Mouse (Mus musculus) erythroblast, embryonic 14.5 days (primary cell): Measurements from ENCODE around the gene Fam20a. TPM values are rescaled to one million over a fixed set of nuclear protein-coding genes. Genes with fewer than 3 reads are reported as not detected.

ENCODE experiments used
- H3K27me3 ChIP-seq: 2 replicates; pipeline ENCODE4 v1.6.1; 2012; ENCODE audit warnings: inconsistent platforms; ENCODE audit not compliant: control insufficient read depth
- H3K36me3 ChIP-seq: 2 replicates; pipeline ENCODE4 v1.6.1; 2012; ENCODE audit warnings: mild to moderate bottlenecking, inconsistent platforms; ENCODE audit not compliant: control insufficient read depth
- H3K4me1 ChIP-seq: 2 replicates; pipeline ENCODE4 v1.6.1; 2012; ENCODE audit warnings: inconsistent platforms; ENCODE audit not compliant: control insufficient read depth
- H3K4me3 ChIP-seq: replicated peaks from 2 replicates; pipeline ENCODE3; 2012; ENCODE audit warnings: moderate library complexity, mild to moderate bottlenecking, inconsistent platforms
- H3K9me3 ChIP-seq: 2 replicates; pipeline ENCODE4 v1.6.1; 2012; ENCODE audit warnings: low read length, inconsistent platforms, mixed read lengths; ENCODE audit not compliant: control insufficient read depth
- GATA1 ChIP-seq: IDR thresholded peaks from 2 replicates; pipeline ENCODE4 v1.6.1; 2012; ENCODE audit warnings: low read length, inconsistent platforms, mixed read lengths
- TAL1 ChIP-seq: IDR thresholded peaks from 3 replicates; pipeline ENCODE4 v1.6.1; 2012; ENCODE audit warnings: low read length, inconsistent platforms, mixed read lengths
- polyA plus RNA-seq: library from polyadenylated mRNA; stranded (reverse); fragments of >175 nt; gene quantifications from 2 replicates; pipeline ENCODE4 v1.2.3, GENCODE M21; 2012

Fam20a gene
- polyA plus RNA-seq, 1 experiment, result not detected

- no peak for TF ChIP-seq GATA1
- no peak for TF ChIP-seq TAL1
- no peaks in the 10 kb centered on the region for H3K27me3 ChIP-seq
- H3K36me3 ChIP-seq, result no peaks in the 10 kb centered on the region
- no peak overlapping the region for H3K4me3 ChIP-seq
- H3K9me3 ChIP-seq, result no peaks in the 10 kb centered on the region
- no peaks in the 10 kb centered on the region for H3K4me1 ChIP-seq
Observed at GRCm38 (mm10) chr11:109737967-109738366, 15.9 kb upstream of the Fam20a start.

GRCm38 (mm10) chr11:109736406-109736805 is 14.3 kb upstream of the Fam20a start:
- Histone ChIP-seq H3K4me3 (no peak overlapping the region), H3K36me3 (no peaks in the 10 kb centered on the region), H3K27me3 (no peaks in the 10 kb centered on the region), H3K9me3 (no peaks in the 10 kb centered on the region), H3K4me1 (no peaks in the 10 kb centered on the region)
- TF ChIP-seq GATA1 (no peak), TAL1 (no peak)

DNA sequence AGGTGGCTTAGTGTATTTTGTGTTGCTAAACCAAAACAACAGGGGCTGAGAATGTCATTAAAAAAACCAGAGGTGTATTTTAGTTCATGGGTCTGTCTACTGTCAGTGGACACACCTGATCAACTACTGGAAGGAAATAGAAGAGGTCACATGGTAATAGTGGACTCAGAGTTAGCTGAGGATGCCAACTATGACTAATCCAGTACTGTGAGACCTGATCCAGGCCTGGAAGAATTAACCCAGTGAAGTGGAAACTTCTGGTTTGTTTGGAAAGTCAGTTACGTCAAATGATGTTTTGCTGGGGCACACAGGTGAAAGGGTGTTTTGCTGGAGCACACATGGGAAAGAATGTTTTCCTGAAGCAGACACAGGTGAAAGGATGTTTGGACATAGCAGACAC is 12.3 kb upstream of the Fam20a start:
- no peaks in the 10 kb centered on the region for H3K4me1 ChIP-seq
- TF ChIP-seq GATA1, result no peak
- TF ChIP-seq TAL1, result no peak
- no peak overlapping the region for H3K4me3 ChIP-seq
- no peaks in the 10 kb centered on the region for H3K9me3 ChIP-seq
- H3K27me3 ChIP-seq, result no peaks in the 10 kb centered on the region
- H3K36me3 ChIP-seq, result no peaks in the 10 kb centered on the region

DNA sequence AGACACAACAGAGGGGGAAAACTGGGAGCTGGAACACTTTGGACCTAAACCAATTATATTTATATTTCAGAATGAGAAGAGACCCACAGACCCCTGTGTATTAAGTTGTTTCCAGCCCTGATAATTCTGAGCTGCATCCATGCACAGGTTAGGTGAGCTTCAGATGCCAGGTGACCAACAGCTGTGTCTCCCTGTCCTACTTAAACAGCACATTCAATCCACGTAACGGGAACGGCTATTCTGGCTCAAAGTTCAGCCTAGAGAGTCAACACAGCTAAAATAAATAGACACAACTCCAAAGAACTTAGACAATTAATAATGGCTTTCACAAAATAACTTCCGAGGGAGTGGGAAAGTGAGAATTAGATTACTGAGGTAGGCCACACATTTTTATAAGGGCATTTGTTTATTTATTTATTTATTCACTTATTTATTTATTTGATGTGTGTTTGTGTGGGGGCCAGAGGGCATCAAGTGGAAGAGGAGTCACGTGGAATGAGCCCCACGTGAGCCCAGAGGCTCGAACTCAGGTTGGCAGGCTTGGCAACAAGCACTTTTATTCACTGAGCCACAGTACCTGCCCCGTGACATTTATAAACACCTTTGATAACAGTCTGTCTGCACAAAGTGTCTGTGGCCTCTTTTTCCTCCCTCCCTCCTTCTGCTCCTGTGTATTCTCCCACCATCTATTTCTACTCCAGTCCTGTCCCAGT is 10.8 kb upstream of the Fam20a start:
- H3K36me3 ChIP-seq, result no peaks in the 10 kb centered on the region
- TF ChIP-seq GATA1 (no peak), TAL1 (no peak)
- H3K4me1 ChIP-seq, result no peaks in the 10 kb centered on the region
- no peaks in the 10 kb centered on the region for H3K9me3 ChIP-seq
- H3K27me3 ChIP-seq, result no peaks in the 10 kb centered on the region
- no peak overlapping the region for H3K4me3 ChIP-seq

DNA sequence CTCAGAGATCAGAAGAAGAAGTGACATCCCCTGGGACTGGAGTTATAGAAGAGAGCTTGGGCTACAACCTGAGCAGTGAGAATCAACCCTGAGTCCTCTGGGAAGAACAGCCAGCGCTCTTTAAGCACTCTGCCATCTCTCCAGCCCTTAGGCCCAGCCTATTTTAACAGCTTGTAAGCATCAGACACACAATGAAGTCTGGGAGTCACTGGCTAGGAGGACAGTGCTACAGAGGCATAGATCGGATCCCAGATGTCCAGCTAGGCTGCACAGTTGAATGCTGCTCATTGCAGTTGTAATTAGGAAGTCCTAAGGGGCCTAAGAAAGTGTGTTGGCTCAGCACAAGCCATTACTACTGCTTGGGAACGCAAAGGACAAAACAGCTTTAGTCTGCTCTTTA is 6.3 kb upstream of the Fam20a start:
- Histone ChIP-seq H3K27me3 (no peaks in the 10 kb centered on the region), H3K36me3 (no peaks in the 10 kb centered on the region), H3K9me3 (no peaks in the 10 kb centered on the region), H3K4me3 (no peak overlapping the region), H3K4me1 (no peaks in the 10 kb centered on the region)
- no peak for TF ChIP-seq TAL1
- TF ChIP-seq GATA1, result no peak

DNA sequence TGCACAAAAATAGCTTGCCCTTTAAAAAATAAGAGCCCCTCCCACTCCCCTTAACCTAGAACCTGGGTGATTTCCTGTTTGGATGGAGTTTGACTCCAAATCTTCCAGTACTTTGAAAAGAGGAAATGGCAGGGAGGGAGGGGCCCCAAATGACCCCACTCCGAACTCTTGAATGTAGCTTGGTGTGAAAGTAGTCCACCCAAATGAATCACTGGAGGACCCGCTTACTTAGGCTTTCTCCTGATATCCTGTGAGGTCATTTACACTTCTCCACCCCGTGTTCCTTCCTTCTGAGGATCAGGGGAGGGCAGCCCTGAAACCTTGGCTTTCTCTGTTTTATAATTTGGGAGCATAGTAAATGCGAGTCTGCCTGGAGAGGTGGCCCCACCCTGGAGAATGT is 632 bp upstream of the Fam20a start:
- Histone ChIP-seq H3K27me3 (peaks cover 23% of the 10 kb centered on the region), H3K4me1 (no peaks in the 10 kb centered on the region), H3K36me3 (no peaks in the 10 kb centered on the region), H3K4me3 (no peak overlapping the region), H3K9me3 (no peaks in the 10 kb centered on the region)
- TF ChIP-seq TAL1 (no peak), GATA1 (no peak)

DNA sequence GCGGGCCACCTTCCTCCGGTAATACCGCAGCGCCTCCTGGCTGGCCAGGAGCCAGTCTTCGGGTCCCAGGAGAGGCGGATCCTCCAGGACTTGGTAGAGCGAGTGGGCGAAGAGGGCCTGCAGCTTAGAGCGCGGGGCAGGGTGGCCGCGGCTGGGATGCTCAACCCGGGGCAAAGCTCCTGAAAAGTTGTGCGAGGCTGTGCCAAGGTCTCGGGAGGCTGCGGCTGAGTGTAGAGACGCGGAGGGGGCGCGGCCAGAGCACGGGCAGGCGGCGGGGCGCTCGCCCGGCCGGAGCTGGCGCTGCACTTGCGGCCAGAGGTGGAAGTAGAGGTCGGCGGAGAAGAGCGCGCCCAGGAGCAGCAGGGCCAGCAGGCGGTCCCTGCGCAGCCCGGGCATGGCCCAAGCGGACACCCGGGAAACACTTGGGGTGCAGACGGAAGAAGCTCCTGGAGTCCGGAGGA is 729 bp downstream of the Fam20a start:
- Histone ChIP-seq H3K4me3 (peak overlapping the region; percentile 53), H3K36me3 (no peaks in the 10 kb centered on the region), H3K27me3 (peaks cover 23% of the 10 kb centered on the region), H3K9me3 (no peaks in the 10 kb centered on the region), H3K4me1 (no peaks in the 10 kb centered on the region)
- TF ChIP-seq TAL1 (no peak), GATA1 (no peak)

DNA sequence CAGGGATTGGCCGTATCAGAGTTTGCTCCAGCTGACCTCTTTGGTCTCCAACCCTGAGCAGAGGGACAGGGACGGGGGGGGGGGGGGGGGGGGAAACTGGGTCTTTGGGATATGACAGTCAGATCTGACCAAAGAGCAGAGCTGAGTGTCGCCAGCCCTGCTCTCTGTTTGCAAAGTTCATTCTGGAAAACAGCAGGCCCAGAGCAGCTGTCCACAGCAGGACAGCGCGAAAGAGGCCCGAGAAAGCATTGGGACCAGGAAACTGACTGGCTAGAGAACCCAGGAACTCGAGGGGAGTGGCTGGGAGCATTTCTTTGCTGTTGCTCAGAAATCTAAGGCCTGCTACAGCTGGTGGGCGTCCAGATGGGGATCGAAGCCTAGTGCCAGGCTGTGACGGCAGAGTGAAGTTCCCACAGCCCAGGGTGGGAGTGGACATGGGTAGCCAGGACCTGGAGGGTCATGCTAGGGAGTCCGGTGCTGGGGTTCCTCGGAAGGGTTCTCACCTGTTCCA is 1.2 kb downstream of the Fam20a start:
- Histone ChIP-seq H3K9me3 (no peaks in the 10 kb centered on the region), H3K4me1 (no peaks in the 10 kb centered on the region), H3K4me3 (peak overlapping the region; percentile 53), H3K27me3 (peaks cover 23% of the 10 kb centered on the region), H3K36me3 (no peaks in the 10 kb centered on the region)
- TF ChIP-seq TAL1 (no peak), GATA1 (no peak)

GRCm38 (mm10) chr11:109719399-109719798 is 2.7 kb downstream of the Fam20a start:
- TF ChIP-seq TAL1, result no peak
- no peak for TF ChIP-seq GATA1
- Histone ChIP-seq H3K36me3 (no peaks in the 10 kb centered on the region), H3K4me3 (no peak overlapping the region), H3K9me3 (no peaks in the 10 kb centered on the region), H3K27me3 (peaks cover 23% of the 10 kb centered on the region), H3K4me1 (no peaks in the 10 kb centered on the region)
